Mouse (Mus musculus) limb, embryonic 10.5 days (tissue): ENCODE measurements at regions not wholly inside any gene's neighbourhood (a gene's known extent, or its start where the extent isn't known, plus 50 kb on each side); places are given as distances from the start of the nearest gene placed in this dataset.

Experiments used
- DNase-seq: peaks from one replicate; pipeline ENCODE4 v3.0.0-alpha.2; 2017; ENCODE audit warnings: low spot score
- H3K27ac ChIP-seq: fragments of 300-500 bp; sonication (generic); 2 replicates; pipeline ENCODE4 v1.5.1; 2016; ENCODE audit warnings: mild to moderate bottlenecking
- H3K27me3 ChIP-seq: fragments of 300-500 bp; sonication (generic); 2 replicates; pipeline ENCODE4 v1.6.1; 2016; ENCODE audit warnings: low read depth, mild to moderate bottlenecking; ENCODE audit not compliant: poor library complexity, severe bottlenecking
- H3K36me3 ChIP-seq: fragments of 300-500 bp; sonication (generic); 2 replicates; pipeline ENCODE4 v1.6.1; 2016; ENCODE audit warnings: mild to moderate bottlenecking, moderate library complexity
- H3K4me1 ChIP-seq: fragments of 300-500 bp; sonication (generic); 2 replicates; pipeline ENCODE4 v1.6.1; 2016
- H3K4me3 ChIP-seq: fragments of 300-500 bp; sonication (generic); 2 replicates; pipeline ENCODE4 v1.5.1; 2016; ENCODE audit warnings: mild to moderate bottlenecking, moderate library complexity
- H3K9me3 ChIP-seq: fragments of 300-500 bp; sonication (generic); replicated peaks from 2 replicates; pipeline ENCODE4 v1.6.1; 2016; ENCODE audit warnings: mild to moderate bottlenecking
- WGBS: fragments of 180-500 bp; shearing (Covaris S2); methylation state at CpG from one replicate; pipeline ENCODE4 v1.1.7; 2016; 5-methylcytosine and 5-hydroxymethylcytosine counted together

DNA sequence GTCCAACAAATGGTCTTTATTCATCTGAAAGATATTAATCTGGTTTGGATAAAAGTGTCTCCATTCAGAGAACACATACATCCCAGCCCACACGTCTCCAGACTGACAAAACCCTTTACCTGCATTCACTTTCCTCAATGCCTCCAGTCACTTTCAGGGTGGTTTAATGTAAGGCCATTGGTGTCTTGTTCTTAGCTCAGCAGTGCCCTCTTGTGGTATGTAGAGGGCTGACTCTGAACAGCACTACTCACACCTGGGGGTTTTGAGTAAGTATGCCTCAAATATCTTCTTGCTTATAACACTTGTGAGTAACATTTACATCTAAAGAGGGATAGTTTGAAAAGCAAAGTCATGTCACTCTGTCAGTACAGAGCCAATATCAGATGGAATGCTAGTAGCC lies 164.5 kb upstream of the Adamts16 start:
- 16% methylated on average over 1 of the region's 1 CpGs for WGBS
- H3K27me3 ChIP-seq: no peaks in the 10 kb centered on the region
- no peak overlapping the region for H3K27ac ChIP-seq
- DNase-seq: peak; percentile 57
- H3K9me3 ChIP-seq: no peaks in the 10 kb centered on the region
- no peaks in the 10 kb centered on the region for H3K4me1 ChIP-seq
- no peak overlapping the region for H3K4me3 ChIP-seq
- H3K36me3 ChIP-seq: no peaks in the 10 kb centered on the region

DNA sequence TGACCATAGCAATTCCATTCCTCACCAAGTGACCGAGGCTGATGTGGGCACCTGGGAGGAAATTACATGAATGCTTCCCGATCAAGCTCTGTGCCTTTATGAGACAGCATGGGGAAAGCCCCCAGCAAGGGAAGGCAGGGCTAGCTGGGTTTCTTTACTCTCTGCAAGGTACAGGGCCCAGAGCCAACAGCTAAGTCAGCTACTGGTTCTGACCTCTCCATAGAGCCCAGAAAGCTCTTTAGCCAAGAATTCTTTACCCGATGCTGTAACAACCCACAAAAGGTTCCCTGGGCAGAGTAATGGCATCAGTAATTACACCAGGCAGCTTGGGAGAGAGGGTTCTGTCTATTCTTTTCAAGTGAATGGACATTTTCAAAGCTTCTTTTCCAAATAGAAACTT lies 161.9 kb upstream of the Adamts16 start:
- no peak overlapping the region for H3K27ac ChIP-seq
- no peaks in the 10 kb centered on the region for H3K36me3 ChIP-seq
- no peaks in the 10 kb centered on the region for H3K4me1 ChIP-seq
- WGBS: 85% methylated on average over 3 of the region's 3 CpGs
- no peaks in the 10 kb centered on the region for H3K9me3 ChIP-seq
- no peak for DNase-seq
- no peak overlapping the region for H3K4me3 ChIP-seq
- no peaks in the 10 kb centered on the region for H3K27me3 ChIP-seq

DNA sequence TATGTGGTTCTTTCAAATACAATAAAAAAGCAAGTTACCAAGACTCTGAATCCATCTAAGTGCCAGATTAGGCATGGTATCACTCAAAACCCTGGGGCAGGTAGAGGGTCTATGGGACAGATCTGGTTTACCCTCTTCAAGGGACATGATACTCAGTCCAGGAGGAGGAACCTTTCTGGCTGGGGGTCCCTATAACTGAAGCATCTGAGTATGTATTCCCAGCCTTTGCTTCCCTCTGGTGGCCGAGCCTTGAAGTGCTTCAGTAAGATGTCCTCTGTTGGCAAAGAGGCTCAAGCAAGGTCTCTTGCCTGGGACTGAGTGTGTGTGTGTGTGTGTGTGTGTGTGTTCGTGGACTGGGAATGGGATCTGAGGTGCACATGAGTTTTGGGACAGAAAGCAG lies 159.7 kb upstream of the Adamts16 start:
- H3K4me3 ChIP-seq: no peak overlapping the region
- H3K27me3 ChIP-seq: no peaks in the 10 kb centered on the region
- DNase-seq: peak; percentile 73
- WGBS: 13% methylated on average over 2 of the region's 2 CpGs
- no peaks in the 10 kb centered on the region for H3K4me1 ChIP-seq
- H3K9me3 ChIP-seq: no peaks in the 10 kb centered on the region
- H3K27ac ChIP-seq: no peak overlapping the region
- no peaks in the 10 kb centered on the region for H3K36me3 ChIP-seq

DNA sequence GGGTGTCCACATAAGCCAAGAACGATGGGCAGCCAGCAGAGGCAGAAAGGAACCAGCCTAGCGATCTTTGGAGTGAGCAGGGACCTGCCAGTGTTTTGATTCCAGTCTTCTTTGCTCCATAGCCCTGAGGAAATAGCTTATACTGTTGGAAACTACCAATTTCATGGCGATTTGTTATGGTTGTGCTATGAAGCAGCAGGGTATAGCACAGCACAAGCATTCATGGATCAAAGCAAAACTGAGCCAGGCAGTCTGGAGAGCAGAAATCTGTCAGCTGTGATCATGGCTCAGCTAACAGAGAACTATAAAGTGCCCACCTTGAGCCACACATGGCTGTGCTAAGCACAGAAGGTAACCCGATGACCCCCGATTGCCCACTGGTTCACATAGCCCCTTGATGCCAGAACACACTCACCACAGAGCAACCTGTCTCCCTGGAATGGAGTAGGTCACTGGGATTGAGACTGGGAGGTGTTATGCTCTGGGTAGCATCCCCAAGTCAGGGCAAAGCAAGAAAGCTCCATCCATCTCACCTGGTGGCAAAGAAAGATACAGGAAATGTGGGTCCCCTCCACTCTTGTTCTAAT lies 158.9 kb upstream of the Adamts16 start:
- Histone ChIP-seq H3K27me3 (no peaks in the 10 kb centered on the region), H3K4me3 (no peak overlapping the region), H3K9me3 (no peaks in the 10 kb centered on the region), H3K27ac (no peak overlapping the region), H3K36me3 (no peaks in the 10 kb centered on the region), H3K4me1 (no peaks in the 10 kb centered on the region)
- WGBS: 78% methylated on average over 5 of the region's 5 CpGs
- no peak for DNase-seq

DNA sequence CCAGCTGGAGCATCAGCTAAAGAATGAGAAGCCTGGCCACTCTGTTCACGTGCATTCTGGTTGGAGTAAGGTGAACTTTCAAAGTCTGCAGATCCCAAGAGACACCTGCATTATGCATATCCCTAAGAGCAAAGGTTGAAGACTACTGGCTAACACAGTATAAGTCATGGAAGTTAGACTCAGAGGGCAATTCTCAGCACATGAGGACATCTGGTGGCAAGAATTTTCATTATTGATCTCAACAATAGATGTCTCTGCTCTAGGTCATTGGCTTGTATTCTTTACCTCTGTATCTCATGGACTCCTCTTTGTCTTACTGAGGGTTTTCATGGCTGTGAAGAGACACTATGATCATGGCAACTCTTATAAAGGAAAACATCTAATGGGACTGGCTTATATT lies 151.9 kb upstream of the Adamts16 start:
- H3K27ac ChIP-seq: no peak overlapping the region
- 71% methylated on average over 1 of the region's 1 CpGs for WGBS
- no peak for DNase-seq

DNA sequence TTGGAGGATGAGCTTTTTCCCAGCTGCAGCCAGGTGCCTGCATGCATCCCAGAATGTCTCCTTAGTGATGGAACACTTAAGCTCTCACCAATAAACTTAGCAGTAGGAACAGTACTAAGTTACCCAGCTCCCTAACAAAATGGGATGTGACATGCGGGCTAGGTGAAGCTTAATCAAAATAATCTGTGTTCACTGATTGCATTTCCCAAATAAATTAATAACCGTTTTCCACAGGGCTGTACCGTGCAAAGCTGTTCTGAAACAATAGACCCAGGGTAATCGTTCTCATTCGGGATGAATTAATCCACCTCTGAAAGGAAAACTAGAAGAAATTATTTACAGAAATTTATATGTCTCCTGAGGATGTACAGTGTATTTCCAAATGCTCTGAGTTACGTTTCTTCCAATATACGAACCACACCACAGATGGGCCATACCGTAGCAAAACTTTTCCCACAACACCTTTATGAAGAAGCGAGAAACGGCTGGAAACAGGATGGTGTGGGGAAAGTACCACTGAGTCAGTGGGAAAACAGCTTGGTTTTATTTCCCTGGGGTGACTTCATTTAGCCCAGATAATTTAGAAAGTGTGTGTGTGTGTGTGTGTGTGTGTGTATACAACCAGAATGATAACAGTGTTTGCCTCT lies 148.5 kb upstream of the Adamts16 start:
- 94% methylated on average over 10 of the region's 10 CpGs for WGBS
- no peaks in the 10 kb centered on the region for H3K36me3 ChIP-seq
- H3K4me3 ChIP-seq: no peak overlapping the region
- DNase-seq: no peak
- no peaks in the 10 kb centered on the region for H3K9me3 ChIP-seq
- H3K27me3 ChIP-seq: no peaks in the 10 kb centered on the region
- no peaks in the 10 kb centered on the region for H3K4me1 ChIP-seq
- no peak overlapping the region for H3K27ac ChIP-seq

More for the DNA sequence above, 151.9 kb upstream of the Adamts16 start:
- H3K36me3 ChIP-seq: no peaks in the 10 kb centered on the region
- H3K4me1 ChIP-seq: no peaks in the 10 kb centered on the region
- no peak overlapping the region for H3K4me3 ChIP-seq
- H3K9me3 ChIP-seq: no peaks in the 10 kb centered on the region
- no peaks in the 10 kb centered on the region for H3K27me3 ChIP-seq

DNA sequence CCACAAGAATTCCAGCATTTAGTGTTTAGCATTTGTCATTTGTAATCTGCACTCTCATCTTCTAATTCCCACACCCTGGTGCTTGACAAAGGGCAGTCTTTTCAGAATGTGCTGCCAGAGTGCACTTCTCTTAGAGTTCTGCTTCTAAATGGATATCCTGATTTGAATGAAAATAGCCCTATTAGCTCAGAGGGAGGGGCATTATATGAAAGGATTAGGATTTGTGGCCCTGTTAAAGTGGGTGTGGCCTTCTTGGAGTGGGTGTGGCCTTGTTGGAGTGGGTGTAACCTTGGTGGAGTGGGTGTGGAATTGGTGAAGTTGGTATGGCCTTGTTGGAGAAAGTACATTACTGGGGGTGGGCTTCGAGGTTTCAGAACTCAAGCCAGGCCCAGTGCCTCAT lies 137.7 kb upstream of the Adamts16 start:
- no peak overlapping the region for H3K4me3 ChIP-seq
- WGBS: 91% methylated on average over 1 of the region's 1 CpGs
- no peak for DNase-seq
- peaks cover 10% of the 10 kb centered on the region; the same call in 1 of the 2 replicates for H3K4me1 ChIP-seq
- H3K27me3 ChIP-seq: no peaks in the 10 kb centered on the region
- H3K36me3 ChIP-seq: no peaks in the 10 kb centered on the region
- H3K27ac ChIP-seq: no peak overlapping the region
- H3K9me3 ChIP-seq: no peaks in the 10 kb centered on the region

DNA sequence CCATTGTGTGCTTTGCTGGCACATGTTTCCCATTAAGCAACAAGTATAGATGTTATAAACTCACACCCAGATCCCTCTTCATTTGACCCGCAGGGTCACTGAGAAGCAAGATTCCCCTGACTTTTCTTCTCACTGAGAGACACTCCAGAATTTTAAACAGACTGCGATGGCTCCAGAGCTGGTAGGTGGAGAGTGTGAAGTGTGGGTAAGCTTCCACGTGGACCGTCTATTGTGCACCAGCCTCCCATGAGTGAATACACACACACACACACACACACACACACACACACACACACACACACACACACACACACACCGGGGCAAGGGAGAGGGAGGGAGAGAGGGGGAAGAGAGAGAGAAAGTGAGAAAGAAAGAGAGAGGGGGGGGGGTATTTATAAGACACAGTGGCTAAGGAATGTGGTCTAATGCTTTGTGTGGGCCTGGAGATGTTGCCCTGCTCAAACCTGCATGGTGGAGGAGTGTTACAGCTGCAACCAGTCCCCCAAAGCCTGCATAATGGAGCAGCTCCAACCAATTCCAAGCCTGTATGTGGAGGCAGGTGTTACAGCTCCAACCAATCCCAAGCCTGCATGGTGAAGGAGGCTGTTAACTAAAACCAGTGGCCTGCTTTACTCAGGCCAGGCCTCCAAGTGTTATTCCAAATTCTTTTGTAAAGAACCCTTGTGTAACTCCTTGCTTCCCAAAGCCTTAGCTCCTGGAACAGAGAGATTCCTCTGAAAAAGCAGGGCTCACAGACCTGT lies 137.1 kb upstream of the Adamts16 start:
- no peak for DNase-seq
- 80% methylated on average over 4 of the region's 5 CpGs for WGBS
- no peaks in the 10 kb centered on the region for H3K36me3 ChIP-seq
- no peaks in the 10 kb centered on the region for H3K9me3 ChIP-seq
- no peaks in the 10 kb centered on the region for H3K27me3 ChIP-seq
- H3K27ac ChIP-seq: peak overlapping the region; percentile 42; the same call in 1 of the 2 replicates
- H3K4me1 ChIP-seq: peaks cover 10% of the 10 kb centered on the region; the same call in 1 of the 2 replicates
- no peak overlapping the region for H3K4me3 ChIP-seq

DNA sequence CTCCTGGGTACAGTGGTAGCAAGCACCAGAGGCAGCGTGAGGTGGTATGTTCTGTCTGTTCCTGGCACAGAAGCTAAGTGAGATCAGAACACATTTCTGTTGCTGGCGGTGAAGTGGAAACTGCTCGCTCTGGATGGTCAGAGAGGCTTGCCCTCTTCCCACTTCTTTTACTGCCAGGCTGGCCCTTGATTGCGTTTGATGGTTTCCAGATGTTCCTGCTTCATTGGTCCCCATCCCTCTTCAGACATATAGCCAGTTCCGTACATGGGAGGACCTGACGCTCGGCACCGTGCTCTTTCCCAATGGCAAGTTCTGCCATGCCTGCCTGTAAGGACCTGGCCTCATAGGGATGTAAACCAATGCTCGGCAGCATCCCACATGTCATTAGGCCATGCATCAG lies 128.0 kb upstream of the Adamts16 start:
- peak; percentile 50 for DNase-seq
- Histone ChIP-seq H3K4me1 (peaks cover 22% of the 10 kb centered on the region), H3K9me3 (no peaks in the 10 kb centered on the region), H3K27me3 (no peaks in the 10 kb centered on the region), H3K4me3 (no peak overlapping the region), H3K36me3 (no peaks in the 10 kb centered on the region), H3K27ac (no peak overlapping the region)
- 29% methylated on average over 9 of the region's 9 CpGs for WGBS

DNA sequence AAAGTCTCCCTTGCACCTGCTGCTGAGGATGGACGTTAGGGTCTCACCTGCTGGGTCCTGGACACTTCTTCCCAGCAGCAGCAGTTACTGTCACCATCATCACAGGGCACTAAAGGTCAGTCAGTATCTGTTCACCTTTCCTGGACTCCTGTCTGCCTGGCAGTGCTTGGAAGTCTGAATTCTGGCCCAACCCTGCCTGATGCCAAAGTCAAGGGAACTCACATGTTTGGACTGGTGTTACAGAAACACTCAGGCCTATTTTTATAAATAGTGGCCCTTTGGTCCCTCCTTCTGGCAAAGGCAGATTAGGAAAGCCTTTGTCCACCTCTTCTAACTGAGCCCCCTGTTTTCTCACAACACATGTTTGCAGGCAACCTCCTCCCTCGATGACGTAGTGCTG lies 126.2 kb upstream of the Adamts16 start:
- Histone ChIP-seq H3K27me3 (no peaks in the 10 kb centered on the region), H3K4me1 (peaks cover 22% of the 10 kb centered on the region), H3K27ac (no peak overlapping the region), H3K36me3 (no peaks in the 10 kb centered on the region), H3K4me3 (no peak overlapping the region), H3K9me3 (no peaks in the 10 kb centered on the region)
- 67% methylated on average over 3 of the region's 3 CpGs for WGBS
- no peak for DNase-seq

DNA sequence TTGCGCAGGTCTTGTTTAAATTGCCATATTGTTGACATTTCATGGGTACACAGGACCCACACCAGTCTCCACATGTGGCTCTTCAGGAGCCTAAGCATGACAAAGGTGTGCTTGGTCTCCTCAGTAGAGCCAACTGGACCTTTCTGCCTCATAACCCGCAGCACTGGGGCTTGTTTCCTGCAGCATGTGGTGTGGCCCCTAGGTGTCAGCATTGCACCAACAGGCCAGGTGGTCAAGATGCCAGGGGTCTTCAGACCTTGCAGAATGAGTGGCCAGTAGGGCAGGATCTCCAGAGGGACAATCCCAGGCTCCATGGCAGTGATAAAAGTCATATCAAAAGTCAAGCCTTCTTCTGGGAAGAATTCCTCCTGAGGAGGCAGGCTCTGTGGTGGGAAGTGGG lies 121.8 kb upstream of the Adamts16 start:
- no peak for DNase-seq
- Histone ChIP-seq H3K9me3 (no peaks in the 10 kb centered on the region), H3K27ac (no peak overlapping the region), H3K4me3 (no peak overlapping the region), H3K4me1 (peaks cover 6% of the 10 kb centered on the region), H3K27me3 (no peaks in the 10 kb centered on the region), H3K36me3 (no peaks in the 10 kb centered on the region)
- 76% methylated on average over 2 of the region's 2 CpGs for WGBS

DNA sequence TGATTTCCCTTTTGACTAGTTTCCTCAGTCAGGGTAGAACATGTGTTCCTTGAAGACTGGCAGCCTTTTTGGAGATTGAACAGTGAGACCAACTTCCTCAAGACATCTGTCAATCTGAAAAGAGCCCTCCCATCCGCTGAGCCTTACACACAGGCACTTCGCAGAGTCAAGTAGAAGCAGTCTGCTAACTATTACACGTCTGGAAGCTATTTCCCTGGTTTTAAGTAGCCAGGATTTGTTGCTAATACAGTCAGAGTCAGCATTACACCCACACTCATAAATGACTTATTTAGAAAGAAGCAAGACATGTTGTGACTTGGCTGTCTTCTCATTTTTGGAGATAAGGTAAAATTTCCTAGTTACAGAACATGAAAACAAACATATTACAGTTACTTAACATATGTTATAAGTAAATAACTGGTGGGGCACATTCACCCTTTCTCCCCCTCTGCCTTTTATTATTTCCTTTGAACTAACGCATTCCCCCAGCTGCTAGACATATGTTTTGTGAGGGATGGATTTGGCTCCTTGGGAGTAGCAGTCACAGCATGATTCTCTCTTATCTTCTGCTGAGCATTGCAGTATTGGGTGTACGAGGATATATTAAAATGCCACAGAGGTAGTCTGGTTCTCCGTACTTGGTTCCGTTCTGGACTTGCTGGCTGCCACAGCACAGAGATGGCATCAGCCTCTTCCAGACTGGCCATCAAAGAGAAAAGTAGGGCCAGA lies 92.9 kb upstream of the Adamts16 start:
- 48% methylated on average over 7 of the region's 7 CpGs for WGBS
- DNase-seq: no peak

DNA sequence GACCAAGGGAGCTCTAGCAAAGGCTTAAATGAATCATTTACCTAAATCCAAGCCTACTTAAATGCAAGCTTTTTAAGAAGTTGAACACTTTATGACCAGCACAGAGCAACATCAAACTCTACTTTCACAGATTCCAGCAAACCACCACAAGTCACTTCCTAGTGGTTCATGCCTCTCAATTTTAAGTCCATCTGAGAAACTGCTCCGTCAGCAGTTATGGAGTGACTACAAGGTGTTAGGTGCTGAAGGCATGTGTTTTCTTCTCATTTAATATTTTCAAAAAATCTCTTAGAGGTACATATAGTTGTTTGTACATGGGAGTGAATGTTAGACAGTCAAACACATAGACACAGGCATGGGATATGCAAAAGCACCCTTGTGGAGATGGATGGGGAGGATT lies 72.2 kb upstream of the Adamts16 start:
- no peaks in the 10 kb centered on the region for H3K27me3 ChIP-seq
- no peaks in the 10 kb centered on the region for H3K36me3 ChIP-seq
- no peaks in the 10 kb centered on the region for H3K4me1 ChIP-seq
- no peak for DNase-seq
- WGBS: 93% methylated on average over 1 of the region's 1 CpGs
- H3K4me3 ChIP-seq: no peak overlapping the region
- no peaks in the 10 kb centered on the region for H3K9me3 ChIP-seq
- H3K27ac ChIP-seq: no peak overlapping the region

More for the DNA sequence above, 92.9 kb upstream of the Adamts16 start:
- Histone ChIP-seq H3K9me3 (no peaks in the 10 kb centered on the region), H3K4me3 (no peak overlapping the region), H3K27me3 (no peaks in the 10 kb centered on the region), H3K36me3 (no peaks in the 10 kb centered on the region), H3K4me1 (peaks cover 7% of the 10 kb centered on the region), H3K27ac (no peak overlapping the region)
